Mouse (Mus musculus) kidney, postnatal 4 days (tissue): ENCODE measurements around the gene Gm49337.

Source experiments
- DNase-seq, 2 experiments: peaks; one replicate each; pipeline ENCODE4 v3.0.0; 2021; ENCODE audit warnings: mixed read lengths in 2 of 2

Gm49337 gene

GRCm38 (mm10) chr4:116164759-116165554 is 8.2 kb upstream of the Gm49337 start:
- no peak for DNase-seq

GRCm38 (mm10) chr4:116165708-116166407 is 7.3 kb upstream of the Gm49337 start:
- DNase-seq: no peak

GRCm38 (mm10) chr4:116167404-116167803 is 5.8 kb upstream of the Gm49337 start, which contains the start of gene Tspan1:
Tspan1 (minus strand) TSS chr4:116167601.
- DNase-seq: peak; percentile 60 to 71

- peak; percentile 91 to 92 for DNase-seq
Observed at GRCm38 (mm10) chr4:116168617-116169352, 4.4 kb upstream of the Gm49337 start.

- no peak for DNase-seq
Observed at GRCm38 (mm10) chr4:116169353-116169672, 3.9 kb upstream of the Gm49337 start.

- no peak for DNase-seq
Observed at GRCm38 (mm10) chr4:116173752-116174151, 568 bp downstream of the Gm49337 start.

GRCm38 (mm10) chr4:116174466-116175116 is 1.4 kb downstream of the Gm49337 start:
- DNase-seq: peak; percentile 41 to 67

- DNase-seq: no peak
Observed at GRCm38 (mm10) chr4:116175136-116175535, 2.0 kb downstream of the Gm49337 start.

- peak in 1 of 2 experiments; percentile 11 for DNase-seq
Observed at GRCm38 (mm10) chr4:116175711-116176542, 2.7 kb downstream of the Gm49337 start.

GRCm38 (mm10) chr4:116176543-116176988 is 3.4 kb downstream of the Gm49337 start:
- DNase-seq: peak; percentile 85 to 91

GRCm38 (mm10) chr4:116177140-116177539 is 4.0 kb downstream of the Gm49337 start:
- DNase-seq: peak; percentile 76 to 84

GRCm38 (mm10) chr4:116182079-116182478 is 8.9 kb downstream of the Gm49337 start:
- DNase-seq: no peak

GRCm38 (mm10) chr4:116182745-116183144 is 9.6 kb downstream of the Gm49337 start:
- DNase-seq: peak; percentile 43 to 60

GRCm38 (mm10) chr4:116185083-116185482 is 11.9 kb downstream of the Gm49337 start:
- no peak for DNase-seq

GRCm38 (mm10) chr4:116192286-116192835 is 19.2 kb downstream of the Gm49337 start:
- DNase-seq: peak; percentile 43 to 58

GRCm38 (mm10) chr4:116193583-116194383 is 20.6 kb downstream of the Gm49337 start:
- DNase-seq: no peak

GRCm38 (mm10) chr4:116198422-116198821 is 25.2 kb downstream of the Gm49337 start:
- DNase-seq: no peak

- no peak for DNase-seq
Observed at GRCm38 (mm10) chr4:116204422-116204821, 31.2 kb downstream of the Gm49337 start.

GRCm38 (mm10) chr4:116206531-116206930 is 33.3 kb downstream of the Gm49337 start:
- DNase-seq: no peak

GRCm38 (mm10) chr4:116208891-116209290 is 35.7 kb downstream of the Gm49337 start:
- no peak for DNase-seq
